Mouse (Mus musculus) gastrocnemius, postnatal 36 days (tissue): Measurements from ENCODE around the gene AC161166.1. TPM values are rescaled to one million over a fixed set of nuclear protein-coding genes. Genes with fewer than 3 reads are reported as not detected.
"Not testable (repeated sequence)": the region's sequence is repeated elsewhere in the genome, so short reads cannot be mapped to it uniquely, and the experiment has no call there.

ENCODE experiments used
- DNase-seq, 2 experiments: peaks; one replicate each; pipeline ENCODE4 v3.0.0; 2022
- intact Hi-C: fragments of 180-260 bp; cut with DNase I; formaldehyde crosslinking; loops from one replicate; pipeline ENCODE4 v1.15.1; 2025
- total RNA-seq, 2 experiments: library from RNA; stranded (reverse); gene quantifications; 2 replicates each; pipeline ENCODE4 v1.2.3; 2021

Gene AC161166.1
- total RNA-seq, 2 experiments from 2014 or later, result not detected

DNA sequence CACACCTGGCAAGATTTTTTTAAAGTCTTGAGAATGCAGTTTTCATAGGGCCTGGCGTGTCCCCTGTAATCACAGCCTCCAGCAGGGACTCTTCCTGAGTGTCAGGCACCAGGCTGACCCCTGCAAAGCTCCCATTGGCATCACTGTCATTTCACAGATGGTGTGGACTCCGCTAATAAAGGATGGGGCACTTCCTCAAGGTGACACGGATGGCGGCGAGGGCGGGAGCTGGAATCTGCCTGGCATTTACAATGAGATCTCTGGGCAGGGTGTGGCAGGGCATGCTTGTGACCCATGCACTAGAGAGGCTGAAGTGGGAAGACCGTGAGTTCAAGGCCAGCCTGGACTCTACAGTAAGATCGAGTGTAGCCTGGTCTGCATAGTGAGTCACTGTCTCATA, 24.0 kb downstream of the AC161166.1 start:
- intact Hi-C loops, result no loop called here
- no peak for DNase-seq

DNA sequence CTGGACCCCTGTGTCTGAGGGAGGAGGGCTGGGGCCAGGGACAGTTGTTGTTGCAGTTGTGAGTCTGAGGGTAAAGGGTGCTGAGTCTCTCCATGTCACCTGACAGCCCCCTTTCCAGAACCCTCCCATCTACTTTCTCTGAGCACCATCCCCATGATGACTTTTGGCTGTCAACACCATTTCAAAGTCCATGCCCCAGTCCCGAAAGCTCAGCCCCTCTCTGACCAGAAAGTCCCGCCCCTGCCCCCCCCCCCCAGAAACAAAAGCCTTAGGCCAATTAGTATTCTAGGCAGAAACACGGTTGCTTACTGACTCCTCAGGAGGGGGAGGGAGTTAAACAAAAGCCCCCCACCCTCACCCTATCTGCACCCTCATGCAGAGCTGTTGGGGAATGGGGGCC, 24.9 kb downstream of the AC161166.1 start:
- no peak for DNase-seq
- intact Hi-C loops, result no loop called here

DNA sequence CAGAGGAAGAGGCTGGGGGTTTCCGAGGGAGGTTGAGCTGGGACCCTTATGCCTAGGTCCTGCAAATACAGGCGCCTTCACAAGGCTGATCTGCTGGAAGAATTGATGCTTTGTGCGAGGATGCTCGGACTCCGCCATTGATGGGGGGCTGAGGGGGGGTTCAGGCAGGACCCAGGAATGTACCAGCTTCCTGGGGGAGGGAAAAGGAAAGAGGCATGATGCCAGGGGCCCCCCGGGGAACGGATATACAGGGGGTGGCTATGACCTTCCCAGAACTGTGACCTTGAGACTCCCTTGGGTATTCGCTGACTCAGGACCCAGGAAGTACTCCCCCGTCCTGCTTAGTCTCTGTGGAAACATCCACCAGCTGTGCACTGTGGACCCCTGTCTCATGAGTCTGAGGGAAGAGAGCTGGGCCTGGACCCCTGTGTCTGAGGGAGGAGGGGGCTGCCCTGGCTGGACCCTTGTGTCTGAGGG, 25.6 kb downstream of the AC161166.1 start:
- DNase-seq, result no peak

DNA sequence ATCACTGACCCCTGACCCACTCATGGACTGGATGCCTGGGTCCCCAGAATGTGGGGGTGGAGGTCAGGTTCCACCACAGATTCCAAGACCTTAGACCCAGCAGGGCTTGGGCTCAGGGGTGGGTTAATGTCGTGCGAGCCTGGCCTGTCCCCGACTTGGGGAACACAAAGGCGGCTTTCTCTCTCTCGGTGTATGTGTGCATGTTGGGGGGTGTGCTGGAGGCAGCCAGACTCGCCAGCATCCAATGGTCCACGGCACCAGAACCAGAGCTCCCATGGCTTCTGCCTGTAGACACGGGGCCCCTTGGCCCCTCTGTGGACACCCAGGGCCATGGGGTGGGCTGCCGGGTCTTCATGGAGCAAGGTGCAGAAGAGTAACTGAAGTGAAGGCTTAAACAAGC, 26.8 kb downstream of the AC161166.1 start:
- intact Hi-C loops, result no loop called here
- DNase-seq, result no peak

More for the DNA sequence above, 25.6 kb downstream of the AC161166.1 start:
- intact Hi-C loops, result no loop called here

DNA sequence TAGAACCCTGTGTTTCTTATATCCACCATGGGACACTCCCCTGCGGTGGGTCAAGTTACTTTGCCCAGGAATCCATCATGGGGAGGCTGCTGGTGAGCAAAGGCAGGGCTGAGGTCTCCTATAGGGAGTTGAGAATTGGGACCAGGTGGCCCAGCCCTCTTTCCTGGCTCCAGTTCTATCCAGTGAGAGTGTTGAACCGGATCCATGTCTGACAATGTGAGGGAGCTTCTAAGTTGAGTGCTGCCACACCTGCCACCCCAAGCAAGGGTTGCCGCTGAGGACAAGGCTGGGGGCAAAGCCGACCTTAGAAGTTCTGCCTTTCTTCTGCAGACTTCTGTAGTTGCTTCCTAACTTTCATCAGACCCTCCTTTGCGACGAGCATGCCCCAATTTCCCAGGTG, 29.0 kb downstream of the AC161166.1 start:
- DNase-seq, intact Hi-C loops: not testable (repeated sequence)

- no peak for DNase-seq
- intact Hi-C loops, result no loop called here
These were observed 29.8 kb downstream of the AC161166.1 start for GRCm38 (mm10) chr7:24482208-24483020.

DNA sequence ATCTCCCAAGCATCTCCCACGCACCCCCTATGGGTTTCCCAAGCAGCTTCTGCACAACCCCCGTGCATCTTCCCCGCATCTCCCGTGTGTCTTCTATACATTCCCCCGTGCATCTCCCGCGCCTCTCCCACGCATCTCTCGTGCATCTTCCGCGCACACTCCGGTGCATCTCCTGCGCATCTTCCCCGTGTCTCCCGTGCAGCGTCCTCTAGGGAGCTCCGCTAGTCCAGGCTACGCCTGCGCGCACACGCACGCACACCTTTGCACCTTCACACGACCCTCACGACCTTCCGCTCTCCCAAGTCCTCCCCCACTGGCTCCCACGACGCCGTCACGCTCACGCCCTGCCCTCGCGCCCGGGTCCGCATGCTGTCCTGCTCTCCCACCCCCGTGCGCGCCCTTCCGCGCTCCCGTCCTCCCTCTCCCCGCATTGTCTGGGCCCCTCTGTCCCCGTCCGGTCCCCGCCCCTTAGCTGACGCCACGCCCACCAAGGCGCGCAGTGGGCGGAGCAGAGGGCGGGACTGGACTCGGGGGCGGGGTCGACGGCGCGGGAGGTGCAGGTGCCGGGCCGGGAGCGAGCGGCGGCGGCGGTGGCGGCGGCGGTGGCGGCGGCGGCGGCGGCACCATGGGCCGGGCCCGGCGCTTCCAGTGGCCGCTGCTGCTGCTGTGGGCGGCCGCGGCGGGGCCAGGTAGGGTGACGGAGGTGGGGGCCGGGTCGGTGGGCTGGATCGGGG, 30.6 kb downstream of the AC161166.1 start, which contains the start of gene Cadm4:
Gene Cadm4, plus strand, starts transcription at position 550 of the 734 bp plus-strand sequence.
- intact Hi-C loops, result no loop called here
- peak; percentile 66 to 78 for DNase-seq

- intact Hi-C loops, result no loop called here
- DNase-seq, result no peak
These were observed 31.2 kb downstream of the AC161166.1 start for GRCm38 (mm10) chr7:24480986-24481473.

GRCm38 (mm10) chr7:24480121-24480941, 31.9 kb downstream of the AC161166.1 start:
- intact Hi-C loops, result no loop called here
- DNase-seq, result no peak

- DNase-seq, result no peak
- intact Hi-C loops, result loop anchor here (5.0 kb wide), 1 partner anchor 37 kb away; no protein-coding TSS in a partner anchor
These were observed 32.6 kb downstream of the AC161166.1 start for GRCm38 (mm10) chr7:24479685-24480084.

- intact Hi-C loops, result loop anchor here (5.0 kb wide), 1 partner anchor 37 kb away; no protein-coding TSS in a partner anchor
- DNase-seq, result no peak
These were observed 33.3 kb downstream of the AC161166.1 start for GRCm38 (mm10) chr7:24478911-24479310.

DNA sequence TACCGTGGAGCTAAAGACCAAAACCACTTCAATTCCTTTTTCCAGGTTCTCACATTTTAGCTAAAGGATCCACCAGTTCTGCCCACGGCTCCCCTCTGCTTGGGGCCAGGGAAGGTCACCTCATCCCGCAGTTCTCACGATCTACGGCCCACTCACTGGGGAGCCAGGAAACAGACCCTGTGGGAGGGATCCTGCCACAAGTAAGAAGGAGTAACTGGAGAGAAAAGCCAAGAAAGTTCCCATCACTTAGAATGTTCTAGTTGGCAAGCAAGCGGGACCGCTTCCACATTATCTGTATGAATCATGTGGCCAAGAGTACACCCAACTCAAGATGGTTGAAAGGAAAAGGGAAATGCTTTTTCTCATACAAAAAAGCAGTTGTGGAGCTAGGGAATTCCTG, 35.4 kb downstream of the AC161166.1 start:
- no peak for DNase-seq
- intact Hi-C loops, result loop anchor here (5.0 kb wide), 1 partner anchor 35 kb away; no protein-coding TSS in a partner anchor

- DNase-seq, result no peak
- intact Hi-C loops, result loop anchor here (5.0 kb wide), 1 partner anchor 34 kb away; no protein-coding TSS in a partner anchor
These were observed 35.9 kb downstream of the AC161166.1 start for GRCm38 (mm10) chr7:24476338-24476737.

DNA sequence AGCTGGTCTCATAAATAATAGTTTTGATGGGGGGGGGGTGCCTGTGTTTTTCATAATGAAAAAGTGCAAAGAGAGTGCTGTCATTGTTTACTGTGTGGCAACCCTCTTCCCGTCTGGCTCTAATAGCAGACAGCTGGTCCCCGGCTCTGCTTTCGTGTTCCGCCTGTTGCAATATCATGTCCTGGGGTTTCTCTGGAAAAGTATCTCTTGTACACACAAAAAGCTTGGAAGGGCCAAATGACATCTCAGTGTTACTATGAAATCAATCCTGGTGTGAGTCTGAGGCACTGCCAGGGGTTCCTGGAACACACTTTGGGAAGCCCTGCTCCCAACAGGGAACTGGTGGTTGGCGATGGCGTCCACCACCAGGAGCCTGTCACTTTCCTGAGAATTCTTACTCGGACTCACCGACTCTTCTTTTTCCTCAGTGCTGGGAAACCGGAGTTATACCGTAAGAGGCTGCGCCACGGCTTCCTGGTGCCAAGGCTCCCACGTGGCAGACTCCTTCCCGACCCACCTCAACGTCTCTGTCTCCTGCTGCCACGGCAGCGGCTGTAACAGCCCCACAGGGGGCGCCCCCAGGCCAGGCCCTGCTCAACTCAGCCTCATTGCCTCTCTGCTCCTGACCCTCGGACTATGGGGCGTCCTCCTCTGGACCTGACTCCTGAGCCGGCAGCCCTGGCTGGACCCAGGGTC, 37.3 kb downstream of the AC161166.1 start:
- intact Hi-C loops, result loop anchor here (2.0 to 5.0 kb wide), 2 partner anchors 33 to 90 kb away; no protein-coding TSS in a partner anchor
- no peak for DNase-seq

DNA sequence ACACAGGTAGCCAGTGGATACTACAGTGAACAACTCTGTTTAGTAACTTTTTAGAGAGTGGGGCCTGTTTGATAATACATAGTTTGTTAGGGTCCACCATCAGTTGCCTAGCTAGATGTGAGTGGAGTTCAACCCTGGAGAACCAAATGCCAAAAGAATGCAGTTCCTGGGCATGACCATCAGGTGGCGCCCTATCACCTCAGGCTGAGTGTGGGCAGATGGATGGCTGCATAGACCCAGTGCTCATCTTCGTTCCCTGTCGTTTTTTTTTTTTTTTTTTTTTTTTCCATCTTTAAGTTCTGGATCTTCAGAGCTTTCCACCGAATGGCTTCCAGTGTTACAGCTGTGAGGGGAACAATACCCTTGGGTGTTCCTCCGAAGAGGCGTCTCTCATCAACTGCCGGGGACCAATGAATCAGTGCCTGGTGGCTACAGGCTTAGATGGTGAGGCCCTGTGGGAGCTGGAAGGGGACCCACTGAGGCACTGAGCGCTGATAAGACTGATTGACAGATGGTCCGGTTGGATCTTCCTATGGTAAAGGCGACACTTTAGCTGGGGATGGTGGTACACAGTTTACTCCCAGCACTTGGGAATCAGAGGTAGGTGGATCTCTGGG, 38.2 kb downstream of the AC161166.1 start:
- peak; percentile 37 to 44 for DNase-seq
- intact Hi-C loops, result loop anchor here (2.0 kb wide), 1 partner anchor 91 kb away; no protein-coding TSS in a partner anchor

DNA sequence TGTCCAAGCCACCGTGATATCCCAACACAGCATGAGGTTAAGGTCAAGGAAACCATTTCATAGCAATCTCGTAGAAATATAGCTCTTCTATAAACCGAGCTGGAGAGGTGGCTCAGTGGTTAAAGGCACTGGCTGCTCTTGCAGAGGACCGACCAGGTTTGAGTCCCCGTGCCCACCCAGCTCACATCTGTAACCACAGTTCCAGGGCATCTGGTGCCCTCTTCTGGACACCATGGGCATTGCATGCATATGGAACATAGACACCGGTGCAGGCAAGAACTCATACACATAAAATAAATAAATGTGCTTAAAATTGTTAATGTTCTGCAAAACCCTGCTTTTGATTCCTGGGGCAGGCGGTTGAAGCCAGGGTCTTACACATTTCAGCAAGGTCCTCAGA, 39.3 kb downstream of the AC161166.1 start:
- intact Hi-C loops, result no loop called here
- no peak for DNase-seq

DNA sequence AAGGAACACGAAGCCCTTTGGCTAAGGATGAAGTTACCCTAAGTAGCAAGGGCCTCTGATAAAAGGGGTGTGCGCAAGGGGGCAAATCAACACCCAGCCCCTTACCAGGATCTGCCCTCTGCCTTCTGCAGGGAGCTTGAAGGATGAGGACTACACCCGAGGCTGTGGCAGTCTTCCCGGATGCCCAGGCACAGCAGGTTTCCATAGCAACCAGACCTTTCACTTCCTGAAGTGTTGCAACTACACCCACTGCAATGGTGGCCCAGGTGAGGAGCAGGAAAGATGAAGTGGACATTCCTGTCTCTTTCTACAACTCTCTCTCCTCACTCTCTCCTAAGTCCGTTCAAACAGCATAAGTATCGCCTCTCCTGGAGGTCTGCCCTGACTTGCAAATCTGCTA, 39.8 kb downstream of the AC161166.1 start:
- no peak for DNase-seq

DNA sequence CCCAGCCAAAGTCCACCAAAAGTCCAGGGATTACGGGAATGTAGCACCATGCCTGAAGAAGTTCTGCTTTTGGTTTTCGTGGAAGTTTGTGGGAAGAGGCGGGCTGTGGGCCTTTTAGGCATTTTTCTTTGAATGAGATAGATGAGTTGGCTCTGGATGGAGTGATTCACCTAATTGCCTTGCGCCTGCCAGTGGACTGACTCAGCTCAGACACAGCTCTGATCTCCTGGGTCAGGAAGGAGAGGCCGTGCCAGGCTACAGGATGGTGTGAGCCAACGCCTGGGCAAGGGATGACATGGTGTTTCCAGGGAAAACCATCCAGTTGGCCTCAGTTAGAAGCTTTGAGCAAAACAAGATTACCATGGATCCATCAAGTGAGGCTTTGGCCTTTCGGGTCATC, 41.9 kb downstream of the AC161166.1 start:
- intact Hi-C loops, result no loop called here
- no peak for DNase-seq

More for the DNA sequence above, 39.8 kb downstream of the AC161166.1 start:
- intact Hi-C loops, result no loop called here

DNA sequence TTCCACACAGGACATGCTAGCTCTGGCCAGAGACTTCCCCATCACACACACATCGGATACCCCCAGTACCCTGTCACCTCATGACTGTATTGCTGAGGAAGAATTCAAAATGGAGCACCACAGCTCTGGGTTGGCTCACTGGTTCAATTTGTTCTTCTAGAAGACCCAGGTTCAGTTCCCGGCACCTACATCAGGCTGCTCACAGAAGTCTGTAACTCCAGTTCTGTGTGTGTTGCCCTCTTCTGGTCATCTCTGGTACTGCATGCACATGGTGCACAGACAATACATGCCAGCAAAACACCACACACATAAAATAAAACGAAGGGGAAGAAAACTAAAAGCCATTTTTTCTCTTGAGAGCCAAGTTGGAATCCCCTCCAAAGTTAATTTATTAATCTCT, 43.1 kb downstream of the AC161166.1 start:
- intact Hi-C loops, result no loop called here
- DNase-seq, result no peak
